Mouse (Mus musculus) heart, embryonic 13.5 days (tissue): ENCODE data around the gene Ndufv2. TPM values are rescaled to one million over a fixed set of nuclear protein-coding genes. Genes with fewer than 3 reads are reported as not detected.

Source experiments
- ATAC-seq: fragments of 200-750 bp; cut with Nextera tagmentation; 2 replicates; pipeline ENCODE4 v1.8.0; 2017; ENCODE audit warnings: moderate TSS enrichment; ENCODE audit not compliant: insufficient number of reproducible peaks, low FRiP score, low TSS enrichment; ENCODE audit errors: extremely low read depth
- H3K27ac ChIP-seq: fragments of 300-500 bp; sonication (generic); replicated peaks from 2 replicates; pipeline ENCODE4 v1.5.1; 2015; ENCODE audit warnings: moderate library complexity, mild to moderate bottlenecking, inconsistent platforms
- H3K27me3 ChIP-seq: fragments of 300-500 bp; sonication (generic); replicated peaks from 2 replicates; pipeline ENCODE4 v1.6.1; 2015; ENCODE audit warnings: mild to moderate bottlenecking, inconsistent platforms
- H3K36me3 ChIP-seq: fragments of 300-500 bp; sonication (generic); 2 replicates; pipeline ENCODE4 v1.6.1; 2015; ENCODE audit warnings: mild to moderate bottlenecking, inconsistent platforms
- H3K4me1 ChIP-seq: fragments of 300-500 bp; sonication (generic); 2 replicates; pipeline ENCODE4 v1.6.1; 2015; ENCODE audit warnings: inconsistent platforms
- H3K4me2 ChIP-seq: fragments of 300-500 bp; sonication (generic); 2 replicates; pipeline ENCODE4 v1.6.1; 2015; ENCODE audit warnings: inconsistent platforms, mild to moderate bottlenecking, moderate library complexity
- H3K4me3 ChIP-seq: fragments of 300-500 bp; sonication (generic); 2 replicates; pipeline ENCODE4 v1.5.1; 2015; ENCODE audit warnings: moderate library complexity, mild to moderate bottlenecking, inconsistent platforms
- H3K9ac ChIP-seq: fragments of 300-500 bp; sonication (generic); 2 replicates; pipeline ENCODE4 v1.6.1; 2015; ENCODE audit warnings: inconsistent platforms, mild to moderate bottlenecking, moderate library complexity
- H3K9me3 ChIP-seq: fragments of 300-500 bp; sonication (generic); 2 replicates; pipeline ENCODE4 v1.6.1; 2016; ENCODE audit warnings: inconsistent platforms
- WGBS: fragments of 180-500 bp; shearing (Covaris S2); methylation state at CpG from one replicate; pipeline ENCODE4 v1.1.7; 2015; ENCODE audit warnings: mixed read lengths; 5-methylcytosine and 5-hydroxymethylcytosine counted together
- polyA plus RNA-seq: library from polyadenylated mRNA; unstranded; fragments of >200 nt; fragmentation: Nextera tagmentation; extraction: Ambion mirVana; gene quantifications from 2 replicates; pipeline ENCODE4 v1.2.1, GENCODE M21; 2015

Gene Ndufv2
- polyA plus RNA-seq, result 526 and 595 TPM in 2 replicates

GRCm38 (mm10) chr17:66101380-66102330, at the start of gene Ndufv2:
Gene Ndufv2 (minus strand): TSS chr17:66101559.
- Histone ChIP-seq H3K4me2 (peak within 1 kb of the TSS; percentile 97), H3K27ac (peak within 1 kb of the TSS; percentile 94), H3K4me3 (peak within 1 kb of the TSS; percentile 81), H3K9me3 (no peaks in the 10 kb centered on the region), H3K27me3 (no peaks in the 10 kb centered on the region), H3K9ac (peak within 1 kb of the TSS; percentile 95), H3K4me1 (peaks cover 24% of the 10 kb centered on the region), H3K36me3 (0 out of 2 replicates have a peak, but pooled peaks cover 9% of the 10 kb centered on the region)
- under 1% methylated on average over 65 of the region's 67 CpGs for WGBS
- ATAC-seq, result peak; percentile 98

DNA sequence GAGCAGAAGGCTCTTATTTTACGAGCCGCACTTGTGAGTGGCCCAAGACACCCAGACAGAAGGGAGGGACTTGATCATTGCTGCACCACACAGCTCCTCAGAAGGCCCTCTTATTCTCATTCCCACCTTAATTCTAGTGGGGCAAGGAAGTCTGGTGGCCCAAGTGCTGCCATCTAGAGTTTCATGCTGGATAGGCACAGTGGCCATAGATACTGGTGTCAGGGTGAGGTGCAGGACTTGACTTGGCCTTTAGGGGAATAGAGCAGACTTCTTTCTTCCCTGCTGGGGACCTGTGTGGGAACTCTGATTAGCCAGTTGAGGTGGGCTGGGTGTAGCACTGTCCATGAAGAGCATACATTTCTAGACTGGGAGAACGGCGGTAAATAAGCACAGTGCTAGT, 29.9 kb upstream of the Ndufv2 start:
- WGBS, result 94% methylated on average over 4 of the region's 4 CpGs
- no peak overlapping the region for H3K4me3 ChIP-seq
- no peak overlapping the region for H3K9ac ChIP-seq
- H3K27ac ChIP-seq, result no peak overlapping the region
- H3K4me2 ChIP-seq, result no peak overlapping the region
- peaks cover 9% of the 10 kb centered on the region for H3K9me3 ChIP-seq
- no peaks in the 10 kb centered on the region for H3K27me3 ChIP-seq
- no peaks in the 10 kb centered on the region for H3K4me1 ChIP-seq
- ATAC-seq, result no peak
- peaks cover 97% of the 10 kb centered on the region for H3K36me3 ChIP-seq

DNA sequence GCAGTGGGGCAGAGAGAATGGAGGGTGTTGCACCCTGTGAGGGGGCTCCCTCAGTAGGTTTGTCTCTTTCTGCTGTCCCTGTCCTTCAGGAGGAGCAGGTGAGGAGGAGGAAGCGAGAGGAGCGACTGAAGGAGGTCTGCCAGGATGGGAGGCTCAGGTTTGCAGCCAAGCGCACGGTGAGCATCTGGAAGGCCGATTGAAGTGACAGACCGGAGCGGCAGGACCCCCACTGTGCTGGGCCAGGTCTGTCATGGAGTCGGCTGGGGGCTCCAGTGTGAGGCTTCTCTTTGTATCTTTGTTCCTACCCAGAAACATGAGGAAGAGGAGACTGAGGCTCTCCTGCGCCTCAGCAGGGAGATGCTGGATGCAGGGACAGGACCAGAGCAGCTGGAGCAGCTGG, 29.0 kb upstream of the Ndufv2 start:
- Histone ChIP-seq H3K27ac (no peak overlapping the region), H3K4me3 (no peak overlapping the region), H3K36me3 (peaks cover 90% of the 10 kb centered on the region), H3K4me2 (no peak overlapping the region), H3K4me1 (peaks cover 3% of the 10 kb centered on the region), H3K9ac (no peak overlapping the region), H3K27me3 (no peaks in the 10 kb centered on the region), H3K9me3 (peaks cover 9% of the 10 kb centered on the region)
- WGBS, result 83% methylated on average over 9 of the region's 9 CpGs
- ATAC-seq, result no peak

GRCm38 (mm10) chr17:66125211-66125610, 23.9 kb upstream of the Ndufv2 start:
- no peak for ATAC-seq
- H3K4me3 ChIP-seq, result 0 out of 2 replicates have a peak overlapping the region, but pooled peaks have one; percentile 88
- H3K4me1 ChIP-seq, result peaks cover 18% of the 10 kb centered on the region
- H3K27me3 ChIP-seq, result no peaks in the 10 kb centered on the region
- WGBS, result 54% methylated on average over 5 of the region's 5 CpGs
- peaks cover 44% of the 10 kb centered on the region for H3K36me3 ChIP-seq
- peak overlapping the region; percentile 69 for H3K9ac ChIP-seq
- H3K4me2 ChIP-seq, result peak overlapping the region; percentile 74
- H3K9me3 ChIP-seq, result no peaks in the 10 kb centered on the region
- H3K27ac ChIP-seq, result 0 out of 2 replicates have a peak overlapping the region, but pooled peaks have one; percentile 20

DNA sequence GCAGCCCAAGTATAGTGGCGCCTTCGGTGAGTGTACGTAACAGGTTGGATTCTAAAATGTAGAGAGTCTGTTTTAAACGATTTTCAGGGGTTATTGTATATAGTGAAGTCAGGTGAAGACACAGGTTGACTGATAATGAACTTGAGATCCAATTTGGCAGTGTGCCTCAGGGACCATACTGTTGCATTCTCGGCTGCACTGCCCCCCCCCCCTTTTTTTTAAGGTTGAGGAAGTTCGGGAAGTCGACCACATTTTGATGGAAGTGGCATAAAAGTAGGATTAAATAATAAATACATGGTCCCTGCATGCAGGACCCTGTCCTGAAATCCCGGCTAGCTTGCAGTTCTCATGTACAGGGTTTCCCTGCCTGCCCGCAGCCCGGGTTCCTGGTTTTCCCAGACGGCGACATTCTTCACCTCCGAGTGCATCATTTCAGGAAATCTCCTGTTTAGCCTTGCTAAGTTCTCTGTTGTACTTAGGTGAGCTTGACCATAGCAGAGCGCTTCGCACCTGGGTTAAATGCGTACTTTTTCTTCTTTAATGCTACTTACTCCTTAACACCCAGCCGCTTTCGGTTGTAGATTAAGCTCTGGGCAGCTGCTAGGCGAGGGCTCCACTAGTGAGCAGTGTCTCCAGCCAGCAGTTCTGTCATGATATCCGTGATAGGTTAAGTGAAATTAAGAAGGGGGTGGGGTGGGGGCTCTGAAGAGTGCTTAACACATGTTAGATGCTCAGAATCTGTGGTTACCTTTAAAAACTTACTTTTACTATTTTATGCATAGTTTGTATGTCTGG, 22.7 kb upstream of the Ndufv2 start:
- Histone ChIP-seq H3K4me2 (peak overlapping the region; percentile 74), H3K36me3 (peaks cover 45% of the 10 kb centered on the region), H3K9ac (peak overlapping the region; percentile 88), H3K9me3 (no peaks in the 10 kb centered on the region), H3K27ac (peak overlapping the region; percentile 91), H3K27me3 (no peaks in the 10 kb centered on the region), H3K4me3 (peak overlapping the region; percentile 88), H3K4me1 (peaks cover 18% of the 10 kb centered on the region)
- ATAC-seq, result no peak
- 1% methylated on average over 20 of the region's 20 CpGs for WGBS

GRCm38 (mm10) chr17:66123066-66123815, 21.9 kb upstream of the Ndufv2 start, which contains the start of gene Ddx11:
Gene Ddx11 (plus strand): TSS chr17:66123520.
- H3K9me3 ChIP-seq, result no peaks in the 10 kb centered on the region
- H3K9ac ChIP-seq, result peak within 1 kb of the TSS; percentile 88
- H3K4me1 ChIP-seq, result peaks cover 18% of the 10 kb centered on the region
- peaks cover 46% of the 10 kb centered on the region for H3K36me3 ChIP-seq
- H3K27ac ChIP-seq, result peak within 1 kb of the TSS; percentile 91
- no peaks in the 10 kb centered on the region for H3K27me3 ChIP-seq
- peak within 1 kb of the TSS; percentile 74 for H3K4me2 ChIP-seq
- 6% methylated on average over 45 of the region's 45 CpGs for WGBS
- ATAC-seq, result peak; percentile 80
- H3K4me3 ChIP-seq, result peak within 1 kb of the TSS; percentile 88

DNA sequence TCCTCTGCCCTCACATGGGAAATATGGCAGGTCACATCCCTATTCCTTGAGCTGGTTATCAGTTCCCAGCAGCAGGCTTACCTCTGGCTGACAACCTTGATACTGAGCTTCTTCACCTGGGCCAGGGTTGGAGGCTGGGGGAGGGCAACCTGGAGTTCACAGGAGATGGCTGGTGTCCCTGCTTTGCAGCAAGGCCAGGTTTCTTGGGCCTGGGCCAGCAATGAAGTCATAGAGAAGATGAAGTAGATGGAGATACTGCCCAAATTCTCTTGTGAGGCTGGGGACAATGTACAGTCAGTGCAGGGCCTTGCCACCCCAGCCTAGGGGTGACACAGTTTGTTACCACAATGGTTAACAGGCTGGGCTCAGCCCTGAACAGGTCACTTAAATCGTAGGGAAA, 19.3 kb upstream of the Ndufv2 start:
- H3K9ac ChIP-seq, result no peak overlapping the region
- peaks cover 49% of the 10 kb centered on the region for H3K36me3 ChIP-seq
- H3K27me3 ChIP-seq, result no peaks in the 10 kb centered on the region
- H3K4me3 ChIP-seq, result no peak overlapping the region
- no peaks in the 10 kb centered on the region for H3K9me3 ChIP-seq
- ATAC-seq, result no peak
- no peak overlapping the region for H3K27ac ChIP-seq
- H3K4me2 ChIP-seq, result no peak overlapping the region
- 78% methylated on average over 1 of the region's 1 CpGs for WGBS
- peaks cover 18% of the 10 kb centered on the region for H3K4me1 ChIP-seq

GRCm38 (mm10) chr17:66118991-66119390, 17.6 kb upstream of the Ndufv2 start:
- no peak overlapping the region for H3K4me2 ChIP-seq
- H3K4me1 ChIP-seq, result 0 out of 2 replicates have a peak, but pooled peaks cover 2% of the 10 kb centered on the region
- H3K9me3 ChIP-seq, result no peaks in the 10 kb centered on the region
- peaks cover 66% of the 10 kb centered on the region for H3K36me3 ChIP-seq
- no peak overlapping the region for H3K4me3 ChIP-seq
- no peak for ATAC-seq
- no peak overlapping the region for H3K27ac ChIP-seq
- H3K9ac ChIP-seq, result no peak overlapping the region
- H3K27me3 ChIP-seq, result no peaks in the 10 kb centered on the region
- WGBS, result 83% methylated on average over 8 of the region's 8 CpGs

- H3K4me3 ChIP-seq, result peak overlapping the region; percentile 80
- H3K27ac ChIP-seq, result 0 out of 2 replicates have a peak overlapping the region, but pooled peaks have one; percentile 69
- no peak for ATAC-seq
- peaks cover 17% of the 10 kb centered on the region for H3K4me1 ChIP-seq
- peaks cover 35% of the 10 kb centered on the region for H3K36me3 ChIP-seq
- peak overlapping the region; percentile 87 for H3K9ac ChIP-seq
- no peaks in the 10 kb centered on the region for H3K9me3 ChIP-seq
- H3K27me3 ChIP-seq, result no peaks in the 10 kb centered on the region
- WGBS, result 38% methylated on average over 4 of the region's 4 CpGs
- peak overlapping the region; percentile 80 for H3K4me2 ChIP-seq
Measured at GRCm38 (mm10) chr17:66112166-66112565, 10.8 kb upstream of the Ndufv2 start.

DNA sequence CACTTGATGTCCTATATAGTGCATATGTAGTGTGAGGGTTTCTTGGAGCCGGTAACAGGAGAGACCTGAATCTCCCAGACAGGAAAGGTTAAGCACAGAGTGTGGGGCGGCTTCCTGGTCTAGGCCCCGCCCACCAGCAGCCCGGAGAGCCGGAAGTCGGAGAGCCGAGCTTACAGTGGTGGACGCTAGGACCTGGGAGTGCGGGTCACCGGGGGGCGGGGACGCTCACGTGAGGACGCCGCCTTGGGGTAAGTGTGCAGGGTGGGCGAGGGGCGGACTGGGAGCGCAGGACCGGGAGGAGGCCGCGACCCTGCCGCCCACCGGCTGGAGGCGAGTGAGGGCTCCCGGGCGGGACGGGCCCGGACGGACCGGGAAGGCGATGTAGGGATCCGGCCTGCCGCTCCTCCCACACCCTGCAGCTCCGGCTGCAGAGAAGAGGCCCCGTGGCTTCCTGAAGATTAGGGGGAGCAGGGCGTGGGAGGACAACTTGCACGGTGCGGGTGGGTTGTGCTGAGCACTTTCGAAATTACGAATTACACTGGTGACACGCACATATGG, 10.1 kb upstream of the Ndufv2 start, which contains the start of gene Washc1:
Gene Washc1 (plus strand): TSS at position 144 of the 558 bp plus-strand sequence.
- peak within 1 kb of the TSS; percentile 80 for H3K4me2 ChIP-seq
- under 1% methylated on average over 41 of the region's 41 CpGs for whole genome bisulfite sequencing
- H3K4me3 ChIP-seq, result peak within 1 kb of the TSS; percentile 80
- no peaks in the 10 kb centered on the region for H3K27me3 ChIP-seq
- H3K36me3 ChIP-seq, result peaks cover 29% of the 10 kb centered on the region
- H3K4me1 ChIP-seq, result peaks cover 20% of the 10 kb centered on the region
- no peaks in the 10 kb centered on the region for H3K9me3 ChIP-seq
- peak; percentile 98 for ATAC-seq
- H3K9ac ChIP-seq, result peak within 1 kb of the TSS; percentile 87
- H3K27ac ChIP-seq, result peak within 1 kb of the TSS; percentile 69
